Mouse (Mus musculus): ENCODE measurements around the gene Rrp12. TPM values are rescaled to one million over a fixed set of nuclear protein-coding genes. Genes with fewer than 3 reads are reported as not detected.

Rrp12 gene
- polyA plus RNA-seq, 1 experiment from 2014 or later, result 6.3 TPM

DNA sequence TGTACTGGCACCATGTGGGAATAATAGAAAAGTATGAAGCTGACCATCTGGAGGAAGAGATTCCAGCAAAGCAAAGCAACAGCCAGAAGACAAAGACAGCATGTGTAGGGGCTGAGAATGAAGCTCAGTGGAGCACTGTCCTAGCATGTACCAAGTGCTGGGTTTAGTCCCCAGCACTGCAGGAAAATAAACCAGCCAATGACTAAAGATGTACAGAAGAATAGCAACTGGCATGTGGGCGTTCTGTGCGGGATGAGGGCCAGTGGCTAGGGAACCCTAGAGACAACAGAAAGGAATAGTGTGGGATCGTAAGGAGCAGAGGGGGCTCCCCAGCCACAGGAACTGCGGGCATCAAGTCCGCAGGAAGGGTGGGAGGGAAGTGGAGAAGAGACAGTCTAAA lies 26.7 kb downstream of the Rrp12 start:
- ATAC-seq (ENCODE audit: low FRiP score, low TSS enrichment) (no peak), DNase-seq (ENCODE audit: low spot score) (no peak)
- no peaks in the 10 kb centered on the region; the same call in 1 of the 2 replicates for H3K36me3 ChIP-seq (ENCODE audit: control insufficient read depth, insufficient read depth, low read length)
- H3K4me2 ChIP-seq (replicated peaks; ENCODE audit: low read depth), result no peak overlapping the region
- no peak overlapping the region for H3K9ac ChIP-seq (ENCODE audit: low read length)
- no peak overlapping the region for H3K27ac ChIP-seq (replicated peaks)
- no peaks in the 10 kb centered on the region for H3K9me3 ChIP-seq (ENCODE audit: control insufficient read depth, low read length)
- H3K4me3 ChIP-seq (ENCODE audit: low read depth, low read length), result no peak overlapping the region
- H3K4me1 ChIP-seq (replicated peaks; ENCODE audit: control insufficient read depth, insufficient read depth), result no peaks in the 10 kb centered on the region
- no peaks in the 10 kb centered on the region for H3K27me3 ChIP-seq (ENCODE audit: control insufficient read depth, insufficient read depth, low read length)
- TF ChIP-seq EP300 (optimal IDR thresholded peaks at IDR 0.05) (no peak), CTCF (IDR thresholded peaks at IDR 0.05; ENCODE audit: low read depth) (no peak)
- WGBS, result 96% methylated on average over 5 of the region's 5 CpGs

DNA sequence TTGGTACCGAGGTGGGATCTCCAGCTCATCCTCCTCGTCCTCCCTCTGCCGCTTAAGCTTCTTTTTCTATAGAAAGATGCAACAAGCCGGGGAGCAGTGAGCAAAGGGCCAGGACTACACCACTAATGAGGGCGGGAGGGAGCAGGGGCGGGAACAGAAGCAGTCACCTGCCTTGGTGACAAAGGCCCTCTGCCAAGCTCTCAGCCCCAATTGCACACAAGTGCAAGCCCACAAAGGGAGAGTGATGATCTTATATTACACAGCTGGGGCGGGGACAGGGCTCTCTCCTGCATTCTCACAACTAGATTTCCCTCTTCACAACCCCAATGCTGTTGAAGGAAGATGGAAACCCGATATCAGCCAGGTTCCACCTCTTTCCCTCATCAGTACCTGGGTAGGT lies 29.3 kb downstream of the Rrp12 start:
- no peaks in the 10 kb centered on the region for H3K27me3 ChIP-seq (ENCODE audit: control insufficient read depth, insufficient read depth, low read length)
- no peak overlapping the region for H3K9ac ChIP-seq (ENCODE audit: low read length)
- no peaks in the 10 kb centered on the region for H3K4me1 ChIP-seq (replicated peaks; ENCODE audit: control insufficient read depth, insufficient read depth)
- H3K9me3 ChIP-seq (ENCODE audit: control insufficient read depth, low read length), result no peaks in the 10 kb centered on the region
- no peaks in the 10 kb centered on the region; the same call in 1 of the 2 replicates for H3K36me3 ChIP-seq (ENCODE audit: control insufficient read depth, insufficient read depth, low read length)
- ATAC-seq (ENCODE audit: low FRiP score, low TSS enrichment) (no peak), DNase-seq (ENCODE audit: low spot score) (no peak)
- H3K27ac ChIP-seq (replicated peaks), result no peak overlapping the region
- WGBS, result 86% methylated on average over 8 of the region's 8 CpGs
- no peak overlapping the region for H3K4me2 ChIP-seq (replicated peaks; ENCODE audit: low read depth)
- TF ChIP-seq EP300 (optimal IDR thresholded peaks at IDR 0.05) (no peak), CTCF (IDR thresholded peaks at IDR 0.05; ENCODE audit: low read depth) (no peak)
- no peak overlapping the region for H3K4me3 ChIP-seq (ENCODE audit: low read depth, low read length)

DNA sequence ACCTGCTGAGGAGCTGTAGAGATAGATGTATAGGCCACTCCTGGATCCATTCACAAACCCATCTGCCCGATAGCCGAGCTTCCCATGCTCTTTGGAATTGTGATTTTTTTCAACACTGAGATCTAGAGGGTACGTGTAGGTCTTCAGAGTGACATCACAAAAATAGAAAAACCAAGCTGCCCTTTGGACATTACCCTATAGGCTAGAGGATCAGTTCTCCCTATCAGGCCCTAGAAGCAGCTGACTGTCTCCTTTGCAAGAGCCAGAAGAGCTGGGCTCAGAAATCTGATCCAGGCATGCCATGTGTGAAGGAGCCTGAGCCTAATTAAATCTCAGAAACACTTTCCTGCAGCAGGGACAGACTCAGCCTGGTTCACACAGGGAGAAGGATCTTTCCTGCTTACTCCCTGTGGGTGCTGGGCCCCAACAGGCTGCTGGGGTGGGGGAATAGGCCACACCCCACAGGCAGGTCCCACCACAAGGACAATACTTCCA lies 38.1 kb downstream of the Rrp12 start:
- DNase-seq (ENCODE audit: low spot score) (no peak), ATAC-seq (ENCODE audit: low FRiP score, low TSS enrichment) (no peak; the same call in 1 of the 2 replicates)
- 0 out of 2 replicates have a peak overlapping the region, but pooled peaks have one; percentile 30 for H3K27ac ChIP-seq (replicated peaks)
- no peaks in the 10 kb centered on the region for H3K27me3 ChIP-seq (ENCODE audit: control insufficient read depth, insufficient read depth, low read length)
- H3K4me1 ChIP-seq (replicated peaks; ENCODE audit: control insufficient read depth, insufficient read depth), result no peaks in the 10 kb centered on the region
- 67% methylated on average over 3 of the region's 3 CpGs for WGBS
- no peaks in the 10 kb centered on the region for H3K36me3 ChIP-seq (ENCODE audit: control insufficient read depth, insufficient read depth, low read length)
- H3K4me3 ChIP-seq (ENCODE audit: low read depth, low read length), result no peak overlapping the region
- H3K4me2 ChIP-seq (replicated peaks; ENCODE audit: low read depth), result no peak overlapping the region
- H3K9me3 ChIP-seq (ENCODE audit: control insufficient read depth, low read length), result no peaks in the 10 kb centered on the region
- no peak overlapping the region for H3K9ac ChIP-seq (ENCODE audit: low read length)
- no peak for TF ChIP-seq CTCF (IDR thresholded peaks at IDR 0.05; ENCODE audit: low read depth)
- TF ChIP-seq EP300 (optimal IDR thresholded peaks at IDR 0.05), result no peak

DNA sequence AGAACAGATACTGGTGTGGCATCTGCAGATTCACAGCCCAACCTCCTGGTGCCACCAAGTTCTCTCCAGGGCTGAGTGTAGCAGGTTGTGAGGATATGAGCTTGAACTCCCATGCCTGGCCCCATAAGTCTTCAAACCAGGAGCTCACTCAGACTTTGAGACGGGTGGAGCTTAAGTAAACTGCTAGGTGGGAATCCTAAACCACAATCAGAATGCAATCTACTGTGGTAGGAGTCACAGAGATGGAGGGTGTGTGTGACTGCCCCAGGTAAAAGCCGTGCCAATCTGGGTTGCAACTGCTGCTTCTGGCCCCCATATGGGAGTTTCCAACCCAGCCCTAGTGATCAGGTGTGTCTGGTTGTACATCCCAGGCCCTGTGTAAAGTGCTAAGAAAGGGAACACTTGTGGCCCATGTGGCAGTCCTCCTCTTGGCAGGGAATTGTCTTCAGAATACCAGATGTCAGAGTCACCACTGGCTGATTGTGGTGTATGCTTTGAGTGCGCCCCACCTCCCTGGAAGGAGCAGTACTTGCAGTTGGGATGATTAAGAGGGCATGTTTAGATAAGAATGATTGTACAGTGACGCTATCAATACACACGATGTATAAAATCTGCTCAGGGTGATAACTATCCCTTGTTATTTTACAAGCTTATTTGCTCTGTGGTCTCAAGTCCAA lies 38.7 kb downstream of the Rrp12 start:
- TF ChIP-seq CTCF (IDR thresholded peaks at IDR 0.05; ENCODE audit: low read depth), result no peak
- no peak for TF ChIP-seq EP300 (optimal IDR thresholded peaks at IDR 0.05)
- H3K9ac ChIP-seq (ENCODE audit: low read length), result no peak overlapping the region
- H3K4me3 ChIP-seq (ENCODE audit: low read depth, low read length), result no peak overlapping the region
- WGBS, result 50% methylated on average over 5 of the region's 5 CpGs
- ATAC-seq (ENCODE audit: low FRiP score, low TSS enrichment) (peak; percentile 75), DNase-seq (ENCODE audit: low spot score) (peak; percentile 38)
- no peak overlapping the region for H3K4me2 ChIP-seq (replicated peaks; ENCODE audit: low read depth)
- H3K27ac ChIP-seq (replicated peaks), result no peak overlapping the region
- H3K4me1 ChIP-seq (replicated peaks; ENCODE audit: control insufficient read depth, insufficient read depth), result no peaks in the 10 kb centered on the region
- no peaks in the 10 kb centered on the region for H3K9me3 ChIP-seq (ENCODE audit: control insufficient read depth, low read length)
- no peaks in the 10 kb centered on the region for H3K27me3 ChIP-seq (ENCODE audit: control insufficient read depth, insufficient read depth, low read length)
- no peaks in the 10 kb centered on the region for H3K36me3 ChIP-seq (ENCODE audit: control insufficient read depth, insufficient read depth, low read length)

DNA sequence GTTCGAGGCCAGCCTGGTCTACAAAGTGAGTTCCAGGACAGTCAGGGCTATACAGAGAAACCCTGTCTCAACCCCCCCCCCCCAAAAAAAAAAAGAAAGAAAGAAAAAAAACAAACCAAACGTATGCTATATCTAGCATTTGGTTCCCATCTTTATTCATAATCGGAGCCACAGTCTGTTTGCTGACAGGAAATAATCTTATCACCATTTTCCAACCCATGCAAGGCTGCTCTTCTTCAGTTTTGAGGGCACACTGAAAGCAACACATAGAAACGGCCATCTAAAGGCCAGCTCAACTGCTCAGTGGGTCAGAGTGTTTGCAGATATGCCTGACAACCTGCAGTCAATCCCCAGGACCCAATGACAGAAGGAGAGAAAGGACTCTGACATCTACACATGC lies 43.5 kb downstream of the Rrp12 start:
- no peak overlapping the region for H3K4me2 ChIP-seq (replicated peaks; ENCODE audit: low read depth)
- ATAC-seq (ENCODE audit: low FRiP score, low TSS enrichment), result no peak

More for the DNA sequence above, 43.5 kb downstream of the Rrp12 start:
- Histone ChIP-seq H3K9ac (ENCODE audit: low read length) (no peak overlapping the region), H3K27ac (replicated peaks) (no peak overlapping the region), H3K4me1 (replicated peaks; ENCODE audit: control insufficient read depth, insufficient read depth) (no peaks in the 10 kb centered on the region), H3K36me3 (ENCODE audit: control insufficient read depth, insufficient read depth, low read length) (no peaks in the 10 kb centered on the region), H3K27me3 (ENCODE audit: control insufficient read depth, insufficient read depth, low read length) (no peaks in the 10 kb centered on the region), H3K4me3 (ENCODE audit: low read depth, low read length) (no peak overlapping the region), H3K9me3 (ENCODE audit: control insufficient read depth, low read length) (no peaks in the 10 kb centered on the region)
- no peak for DNase-seq (ENCODE audit: low spot score)
- WGBS, result 81% methylated on average over 4 of the region's 4 CpGs
- no peak for TF ChIP-seq CTCF (IDR thresholded peaks at IDR 0.05; ENCODE audit: low read depth)
- TF ChIP-seq EP300 (optimal IDR thresholded peaks at IDR 0.05), result no peak

All from stomach, postnatal 0 days (tissue).